Mouse (Mus musculus): ENCODE measurements around the gene Acss1.

Acss1 gene

GRCm38 (mm10) chr2:150667820-150668766 is at the start of gene Acss1:
Acss1 (minus strand) TSS chr2:150668500.
- peak; percentile 70 for DNase-seq (ENCODE audit: extremely low read depth, low read depth)

GRCm38 (mm10) chr2:150712167-150712674 is 43.9 kb upstream of the Acss1 start:
- no peak for DNase-seq (ENCODE audit: extremely low read depth, low read depth)

DNA sequence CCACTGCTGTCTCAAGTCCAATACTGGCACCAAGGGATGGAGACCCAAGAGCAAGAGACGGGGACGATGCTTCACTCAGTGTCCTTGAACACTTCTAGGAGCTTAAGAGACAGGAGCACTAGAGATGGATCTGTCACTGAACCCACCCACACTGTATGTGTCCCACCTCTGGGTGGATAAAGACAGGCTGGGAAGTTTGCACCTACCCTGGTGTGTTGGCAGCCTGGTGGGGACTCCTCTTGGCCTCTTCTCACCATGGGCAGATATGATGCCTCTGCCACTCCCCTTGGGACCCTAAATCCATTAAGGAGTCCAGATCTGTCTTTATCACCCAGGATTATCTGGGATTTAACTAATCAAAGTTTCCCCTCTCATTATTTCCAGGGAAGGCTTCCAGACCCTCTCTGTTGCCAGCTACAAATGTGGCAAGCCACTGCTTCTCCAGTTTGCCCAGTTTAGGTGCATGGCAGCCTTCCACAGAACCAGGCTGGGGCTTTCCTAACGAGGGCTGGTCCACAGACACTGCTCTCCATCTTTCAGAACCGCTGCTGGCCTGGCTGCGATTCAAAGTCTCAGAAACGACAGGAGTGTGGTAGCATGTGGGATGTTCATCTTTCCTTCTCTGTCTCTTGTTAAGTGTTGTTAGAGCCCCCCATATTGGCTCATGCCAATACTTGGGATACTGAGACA is 23.3 kb upstream of the Acss1 start:
- DNase-seq (ENCODE audit: extremely low read depth, low read depth) = no peak

DNA sequence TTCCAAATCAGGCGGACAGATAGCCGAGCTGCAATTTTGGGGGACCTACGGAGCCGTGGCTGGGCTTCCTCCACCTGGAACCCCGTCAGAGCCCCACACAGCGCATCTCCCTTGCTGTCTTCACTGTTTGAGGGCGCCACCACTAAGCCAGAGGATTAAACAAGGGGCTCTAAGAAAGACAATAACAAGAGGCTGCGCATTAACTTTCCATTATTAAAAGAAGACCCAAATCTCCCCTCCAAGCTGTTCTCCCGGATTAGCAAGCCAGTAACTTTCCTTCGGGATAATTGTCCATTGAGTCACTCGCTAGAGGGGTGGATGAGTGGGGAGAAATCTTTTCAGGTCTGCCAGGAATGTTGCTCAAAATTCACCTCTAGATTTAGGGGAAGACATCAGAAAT is 21.9 kb upstream of the Acss1 start:
- no peak for DNase-seq (ENCODE audit: extremely low read depth, low read depth)

DNA sequence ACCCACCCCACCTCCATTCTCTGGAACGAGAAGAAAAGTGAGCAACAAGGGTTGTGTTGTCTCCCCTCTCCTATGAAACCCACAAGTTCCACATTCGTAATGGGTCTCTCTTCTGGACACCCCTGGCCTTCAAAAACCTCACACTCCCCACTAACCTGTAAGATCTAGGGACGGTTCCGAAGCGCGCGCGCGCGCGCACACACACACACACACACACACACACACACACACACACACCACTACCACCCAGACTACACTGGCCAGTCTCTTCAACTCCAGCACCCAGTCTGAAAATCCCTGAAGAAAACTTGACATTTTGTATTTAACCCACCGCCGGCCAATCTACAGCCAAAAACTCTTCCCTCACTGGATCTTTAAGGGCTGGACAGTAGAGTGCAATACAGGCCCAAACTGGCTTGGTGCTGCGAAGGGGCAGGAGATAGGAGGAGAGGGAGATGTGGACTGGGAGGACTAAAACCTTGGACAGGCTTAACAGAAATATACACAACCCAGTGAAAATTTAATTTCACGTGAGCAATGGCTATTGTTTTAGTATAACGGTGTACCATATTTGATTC is 21.0 kb upstream of the Acss1 start, which contains the start of gene Vsx1:
Gene Vsx1 (minus strand): TSS at position 138 of the 578 bp plus-strand sequence.
- DNase-seq (ENCODE audit: extremely low read depth, low read depth) = no peak

- no peak for DNase-seq (ENCODE audit: extremely low read depth, low read depth)
These were observed 20.4 kb upstream of the Acss1 start for GRCm38 (mm10) chr2:150688541-150689186.

DNA sequence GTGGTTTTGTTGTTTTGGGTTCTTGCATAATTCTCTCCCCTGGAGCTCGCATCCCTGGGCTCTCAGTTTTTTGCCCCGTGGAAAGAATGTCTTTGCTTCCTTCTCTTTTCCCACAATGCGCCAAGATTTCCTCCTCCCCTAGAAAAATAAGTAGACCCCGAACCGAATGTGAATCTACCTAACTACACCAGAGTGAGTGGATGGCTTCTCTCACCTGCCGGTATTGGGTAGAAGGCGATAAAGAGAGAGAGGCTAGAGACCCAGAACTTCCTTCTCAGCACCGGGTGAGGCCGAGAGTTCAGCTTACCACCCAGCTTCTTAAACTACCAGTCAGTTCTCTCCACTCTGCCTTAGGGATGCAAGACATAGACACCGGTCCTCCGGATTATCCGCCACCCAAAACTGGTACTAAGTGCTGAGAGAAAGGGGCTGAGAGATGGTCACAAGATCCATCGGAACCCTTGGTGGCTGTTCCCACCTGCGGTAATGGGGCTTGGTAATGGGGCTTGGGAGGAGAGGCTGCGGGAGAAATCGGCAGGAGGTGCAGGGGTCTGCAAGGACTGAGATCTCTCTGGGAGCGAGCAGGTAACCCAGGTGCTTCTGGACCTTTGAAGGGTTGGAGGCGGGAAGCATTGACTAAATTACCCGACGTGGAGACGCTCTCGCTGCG is 19.7 kb upstream of the Acss1 start:
- DNase-seq (ENCODE audit: extremely low read depth, low read depth) = no peak

DNA sequence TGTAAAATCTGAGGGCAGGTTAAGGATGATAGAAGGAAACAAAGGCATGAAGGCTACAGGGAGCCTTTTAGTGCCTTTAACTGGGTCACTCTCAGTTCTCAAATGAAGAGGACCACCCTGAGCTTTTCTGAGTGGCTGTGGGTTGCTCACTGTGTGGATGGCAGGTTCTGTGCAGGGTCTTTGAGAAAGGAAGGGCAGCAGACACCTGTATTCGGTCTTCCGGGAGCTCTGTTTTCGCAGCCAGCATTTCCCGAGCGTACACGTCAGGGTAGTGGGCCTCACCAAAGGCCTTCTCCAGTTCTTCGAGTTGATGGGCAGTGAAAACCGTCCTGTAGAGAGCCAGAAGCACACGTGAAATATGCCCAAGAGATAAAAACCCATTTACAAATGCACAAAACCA is 17.1 kb upstream of the Acss1 start:
- no peak for DNase-seq (ENCODE audit: extremely low read depth, low read depth)

DNA sequence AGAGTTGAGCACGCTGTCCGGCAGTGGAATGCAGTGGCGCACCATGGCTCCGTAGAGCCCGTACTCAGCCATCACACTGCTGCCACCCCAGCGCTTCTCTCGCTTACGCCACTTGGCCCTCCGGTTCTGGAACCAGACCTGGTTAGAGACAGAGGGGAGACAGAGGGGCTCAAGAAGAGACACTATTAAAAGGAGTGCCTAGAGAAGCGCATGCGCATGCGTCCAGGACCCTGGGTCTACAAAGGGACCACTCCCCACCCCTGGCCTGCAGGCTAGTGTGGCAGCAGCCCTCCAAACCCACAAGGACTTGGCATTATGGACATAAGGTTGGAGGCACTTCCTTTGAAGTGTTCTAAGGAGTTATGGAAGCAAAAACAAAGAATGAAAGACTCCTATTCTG is 16.2 kb upstream of the Acss1 start:
- DNase-seq (ENCODE audit: extremely low read depth, low read depth) = no peak

DNA sequence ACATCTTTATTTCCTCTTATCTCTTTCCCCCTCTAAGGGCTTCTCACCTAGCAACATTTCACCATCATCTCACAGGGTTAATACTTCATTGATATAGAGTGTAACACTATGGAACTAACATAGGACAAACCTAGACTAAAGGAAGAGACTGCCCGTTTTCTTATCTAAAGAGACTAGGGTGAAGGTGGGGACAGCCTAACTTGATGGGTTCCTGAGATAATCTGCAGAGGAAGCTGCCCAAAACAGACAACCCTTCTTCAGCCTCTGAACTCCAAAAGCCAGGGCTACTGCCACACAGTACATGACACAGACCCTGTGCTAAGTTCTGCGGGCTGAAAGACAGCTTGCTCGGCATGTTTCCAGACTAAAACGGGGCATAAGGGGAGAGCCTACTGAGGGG is 13.3 kb upstream of the Acss1 start:
- no peak for DNase-seq (ENCODE audit: extremely low read depth, low read depth)

DNA sequence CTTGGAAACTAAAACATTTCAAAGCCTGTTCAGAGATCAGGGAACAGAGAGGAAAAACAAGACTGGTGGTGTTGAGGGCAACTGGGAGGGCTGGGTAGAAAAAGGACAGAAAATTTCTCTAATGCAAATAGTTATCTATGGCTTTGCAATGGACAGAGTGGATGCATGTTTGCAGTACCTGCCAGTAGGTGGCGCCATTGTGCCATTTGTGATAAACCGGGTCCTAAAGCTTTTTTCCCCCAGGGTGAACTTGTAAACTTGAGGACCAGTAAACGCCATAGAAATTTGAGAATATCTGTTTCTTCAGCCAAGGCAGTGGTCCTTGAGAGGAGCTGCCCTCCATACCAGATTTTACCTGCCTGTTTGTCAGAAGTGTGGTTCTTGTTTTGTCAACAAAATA is 10.1 kb upstream of the Acss1 start:
- no peak for DNase-seq (ENCODE audit: extremely low read depth, low read depth)

GRCm38 (mm10) chr2:150675525-150675924 is 7.2 kb upstream of the Acss1 start:
- DNase-seq (ENCODE audit: extremely low read depth, low read depth) = no peak

DNA sequence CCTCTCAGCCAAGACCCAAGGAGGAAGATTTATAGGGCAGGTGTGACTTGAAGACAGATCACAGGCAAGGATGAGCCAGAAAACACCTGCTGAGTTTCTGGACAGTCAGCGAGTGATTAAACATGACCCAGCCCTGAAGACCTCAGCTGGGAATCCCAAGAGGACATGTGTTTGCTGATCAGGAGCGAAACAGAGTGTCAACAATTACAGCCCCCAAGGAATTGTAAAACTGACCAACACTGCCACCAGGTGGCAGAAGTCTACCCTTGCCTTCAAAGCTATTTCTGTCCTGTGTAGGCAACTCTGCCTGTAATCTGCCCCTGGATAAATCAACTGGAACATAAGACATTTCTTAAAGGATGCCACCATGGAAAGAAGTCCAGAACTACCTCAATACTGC is 6.6 kb upstream of the Acss1 start:
- peak; percentile 73 for DNase-seq (ENCODE audit: extremely low read depth, low read depth)

DNA sequence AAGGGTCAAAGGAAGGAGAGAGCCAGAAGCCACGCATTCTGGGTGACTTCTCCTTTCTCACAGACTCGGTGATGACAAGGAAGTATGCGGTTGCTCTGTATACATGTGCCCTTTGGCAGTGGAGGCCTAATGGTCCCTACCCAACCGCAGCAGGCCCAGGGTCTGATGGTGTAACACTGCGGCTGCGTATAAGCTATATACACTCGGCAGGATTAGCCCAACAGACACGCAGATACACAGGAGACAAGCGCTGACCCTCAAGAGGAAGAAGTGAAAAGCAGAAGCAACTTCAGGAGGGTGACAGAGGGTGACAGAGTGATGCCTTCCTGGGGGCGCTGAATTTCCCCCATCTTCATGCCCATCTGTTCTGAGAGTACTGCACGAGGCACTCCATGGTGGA is 5.6 kb upstream of the Acss1 start:
- DNase-seq (ENCODE audit: extremely low read depth, low read depth) = no peak

DNA sequence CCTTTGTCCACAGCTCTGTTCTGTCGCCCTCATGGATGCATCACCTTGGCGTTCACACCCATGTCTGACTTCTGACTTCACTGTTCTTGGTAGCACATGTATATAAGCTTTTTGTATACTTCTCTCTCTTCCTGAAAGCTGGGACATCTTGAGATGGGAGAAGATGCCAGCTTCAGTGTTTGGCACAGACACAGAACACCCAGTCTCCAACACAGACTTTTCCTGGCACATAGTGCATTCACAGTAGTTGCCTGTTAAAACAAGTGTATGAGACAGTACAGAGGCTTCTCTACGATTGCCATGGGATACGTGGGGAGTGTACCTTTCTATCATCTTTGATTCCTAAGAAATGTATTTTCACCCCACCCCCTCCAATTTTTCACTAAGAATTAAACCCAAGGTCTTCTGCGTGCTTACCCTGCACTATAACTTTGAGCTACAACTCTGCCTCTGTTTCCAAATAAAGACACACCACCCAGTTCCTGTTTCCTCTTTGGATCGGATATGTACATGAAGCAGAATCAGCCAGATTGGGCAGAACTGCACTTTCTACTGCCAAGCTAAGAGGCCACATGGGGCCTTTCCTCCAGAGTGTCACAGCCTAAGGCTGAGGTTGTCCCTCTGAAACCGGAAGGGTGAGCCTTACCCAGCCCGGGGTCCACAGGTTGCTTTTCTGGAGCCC is 3.5 kb upstream of the Acss1 start:
- DNase-seq (ENCODE audit: extremely low read depth, low read depth) = no peak

DNA sequence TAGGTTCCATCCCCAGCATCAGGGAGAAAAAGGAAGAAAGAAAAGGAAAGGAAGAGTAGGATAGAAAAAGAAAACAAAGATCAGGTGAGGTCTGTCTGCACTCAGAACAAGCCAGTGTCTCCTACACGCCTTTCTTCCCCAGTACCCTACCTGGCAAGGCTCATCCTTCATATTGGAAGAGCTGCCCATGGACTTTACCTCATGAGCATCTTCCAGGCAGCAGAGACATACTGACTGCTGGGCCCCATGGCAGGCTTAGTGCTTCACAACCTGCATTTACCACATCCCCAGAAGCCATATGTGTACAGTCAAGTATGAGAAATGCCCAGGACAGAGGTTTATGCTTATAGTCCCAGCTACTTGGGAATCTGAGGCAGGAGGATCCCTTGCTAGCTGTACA is 2.6 kb upstream of the Acss1 start:
- no peak for DNase-seq (ENCODE audit: extremely low read depth, low read depth)

GRCm38 (mm10) chr2:150669454-150670045 is 1.2 kb upstream of the Acss1 start:
- no peak for DNase-seq (ENCODE audit: extremely low read depth, low read depth)

- no peak for DNase-seq (ENCODE audit: extremely low read depth, low read depth)
These were observed 656 bp upstream of the Acss1 start for GRCm38 (mm10) chr2:150668956-150669355.

DNA sequence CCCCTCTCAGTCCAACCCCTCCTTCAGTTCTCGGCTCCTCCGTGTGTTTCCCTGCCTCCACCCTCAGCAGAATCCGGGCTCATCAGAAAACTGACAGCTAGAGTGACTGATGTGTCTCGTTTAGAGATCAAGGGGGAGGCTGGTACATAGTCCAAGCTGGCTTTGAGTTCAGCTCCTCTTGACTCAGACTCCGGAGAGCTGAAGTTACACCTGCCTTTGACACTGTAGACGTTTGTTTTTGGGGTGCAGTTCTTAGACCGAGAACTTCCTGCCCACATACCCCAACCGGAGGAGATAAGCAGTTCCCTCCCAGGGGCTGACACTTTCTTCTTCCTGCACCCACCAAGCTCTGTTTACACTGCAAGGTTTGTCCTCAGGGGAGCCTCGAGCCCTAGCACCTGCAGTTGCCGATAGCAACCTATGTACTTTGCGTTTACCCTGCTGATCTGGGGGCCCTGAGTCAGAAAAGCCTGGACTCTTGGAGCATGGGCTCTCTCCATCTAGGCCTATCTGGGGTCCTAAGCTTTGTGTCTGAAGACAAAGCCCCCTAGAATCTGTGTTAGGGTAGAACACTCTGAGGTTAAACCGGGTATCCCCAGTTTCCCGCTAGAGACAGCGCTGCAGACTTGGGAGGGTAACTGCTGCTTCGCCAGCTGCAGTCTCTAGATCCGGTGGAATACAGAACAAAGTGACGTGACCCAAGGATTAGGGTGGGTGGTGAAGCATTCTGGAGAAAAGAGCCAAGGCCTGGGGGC is 1.1 kb downstream of the Acss1 start:
- peak; percentile 86 for DNase-seq (ENCODE audit: extremely low read depth, low read depth)
